Mouse (Mus musculus) inflammation-experienced regulatory T-cells, adult 6 months (primary cell): ENCODE measurements around the gene Wdr72. TPM values are rescaled to one million over a fixed set of nuclear protein-coding genes. Genes with fewer than 3 reads are reported as not detected.

ENCODE experiments used
- ATAC-seq: one replicate; pipeline ENCODE4 v1.8.0; 2017
- polyA plus RNA-seq, 3 experiments: library from polyadenylated mRNA; unstranded; fragments of 100-300 nt; shearing (Covaris generic); gene quantifications; one replicate each; pipeline ENCODE4 v1.2.1; 2017

The Wdr72 gene
- polyA plus RNA-seq, 3 experiments from 2014 or later = not detected

DNA sequence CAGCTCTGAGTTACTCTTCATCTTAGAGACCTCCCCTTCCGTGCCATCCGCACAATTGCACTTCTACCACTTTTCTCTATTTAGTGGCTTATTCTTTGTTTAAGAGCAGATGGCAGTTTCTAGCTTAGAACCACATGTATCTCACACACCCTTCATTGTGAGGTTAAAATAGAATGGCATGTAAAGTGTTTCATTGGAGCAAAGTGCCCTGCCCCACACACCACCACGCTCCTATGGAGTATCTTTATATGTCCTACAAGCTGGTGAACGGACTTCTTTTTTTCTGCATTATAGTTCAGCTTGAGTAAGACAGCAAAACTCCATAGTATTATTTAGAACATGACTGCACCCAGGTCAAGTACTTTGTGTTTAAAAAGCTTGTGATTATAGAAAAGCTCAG lies 137.9 kb downstream of the Wdr72 start:
- ATAC-seq = no peak

DNA sequence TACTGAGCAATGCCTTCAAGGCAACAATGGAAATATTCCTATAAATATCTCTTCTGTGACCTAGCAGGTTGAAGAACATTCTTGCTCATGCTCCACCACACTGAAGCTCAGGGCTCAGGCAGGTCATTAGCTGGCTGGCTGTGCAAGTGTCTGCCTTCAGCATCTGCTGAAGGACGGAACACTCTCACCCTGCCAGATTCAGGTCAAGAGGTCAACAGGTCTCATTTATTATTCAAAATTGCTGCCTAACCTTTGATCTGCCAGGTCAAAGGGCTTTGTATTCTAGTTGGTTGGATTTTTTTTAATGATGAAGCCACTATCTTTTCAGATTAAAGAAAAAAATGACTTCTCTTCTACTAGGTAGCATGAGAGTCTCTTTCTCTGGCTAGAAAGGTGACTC lies 139.3 kb downstream of the Wdr72 start:
- no peak for ATAC-seq

- no peak for ATAC-seq
Observed at GRCm38 (mm10) chr9:74250522-74250921, 140.4 kb downstream of the Wdr72 start.

- no peak for ATAC-seq
Observed at GRCm38 (mm10) chr9:74258389-74258788, 148.2 kb downstream of the Wdr72 start.

DNA sequence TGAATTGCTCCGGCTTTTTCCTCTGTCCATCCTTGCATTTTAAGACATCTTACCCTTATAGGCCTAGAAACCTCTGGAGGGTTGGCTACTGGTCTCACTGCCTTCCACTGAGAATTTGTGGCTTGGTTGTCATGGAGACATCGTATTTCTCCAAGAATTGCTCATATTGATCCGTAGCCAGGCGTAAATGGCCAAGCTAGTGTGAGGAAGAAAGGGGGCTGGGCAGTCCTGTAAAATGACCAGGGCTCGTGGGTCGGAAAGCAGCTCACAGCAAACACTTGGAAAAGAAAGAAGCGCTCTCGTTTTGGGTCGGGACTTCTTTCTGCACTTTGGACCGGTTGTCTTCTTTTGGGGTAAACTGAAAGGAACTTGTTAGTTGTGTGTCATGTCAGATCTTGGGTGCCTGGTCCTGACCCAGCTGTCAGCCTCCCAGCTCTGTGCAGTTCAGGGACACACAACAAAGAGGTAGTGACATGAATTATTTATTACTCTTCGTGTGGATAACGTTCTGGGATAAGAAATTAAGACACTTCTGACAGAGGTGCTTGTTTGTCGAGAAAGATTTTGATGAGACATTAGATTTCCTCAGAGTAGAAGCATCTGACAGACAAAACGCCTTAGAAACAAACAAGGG lies 167.7 kb downstream of the Wdr72 start:
- no peak for ATAC-seq

- no peak for ATAC-seq
Observed at GRCm38 (mm10) chr9:74282072-74282471, 171.9 kb downstream of the Wdr72 start.

DNA sequence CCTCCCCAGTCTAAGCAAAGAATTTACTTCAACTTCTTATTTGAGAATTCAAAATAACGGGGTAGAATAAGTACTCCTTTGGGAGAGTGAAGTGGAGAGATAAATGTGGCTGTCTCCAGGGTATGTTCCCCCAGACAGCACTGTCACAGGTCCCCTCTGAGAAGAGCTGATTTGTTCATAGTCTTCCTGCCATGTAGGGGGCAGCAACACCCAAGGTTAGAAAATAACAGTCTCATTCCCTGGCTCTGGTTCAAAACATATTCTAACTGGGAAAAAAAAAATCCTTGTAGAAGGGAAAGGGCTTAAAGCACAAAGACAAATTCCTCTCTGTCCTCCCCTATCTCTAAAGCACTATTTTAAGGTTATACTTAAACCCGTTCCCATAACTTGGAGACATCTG lies 176.1 kb downstream of the Wdr72 start:
- no peak for ATAC-seq

- no peak for ATAC-seq
Observed at GRCm38 (mm10) chr9:74294479-74294878, 184.3 kb downstream of the Wdr72 start.

- ATAC-seq = no peak
Observed at GRCm38 (mm10) chr9:74318771-74319170, 208.6 kb downstream of the Wdr72 start.

- no peak for ATAC-seq
Observed at GRCm38 (mm10) chr9:74324089-74324924, 214.2 kb downstream of the Wdr72 start.

- no peak for ATAC-seq
Observed at GRCm38 (mm10) chr9:74324925-74325295, 214.8 kb downstream of the Wdr72 start.

DNA sequence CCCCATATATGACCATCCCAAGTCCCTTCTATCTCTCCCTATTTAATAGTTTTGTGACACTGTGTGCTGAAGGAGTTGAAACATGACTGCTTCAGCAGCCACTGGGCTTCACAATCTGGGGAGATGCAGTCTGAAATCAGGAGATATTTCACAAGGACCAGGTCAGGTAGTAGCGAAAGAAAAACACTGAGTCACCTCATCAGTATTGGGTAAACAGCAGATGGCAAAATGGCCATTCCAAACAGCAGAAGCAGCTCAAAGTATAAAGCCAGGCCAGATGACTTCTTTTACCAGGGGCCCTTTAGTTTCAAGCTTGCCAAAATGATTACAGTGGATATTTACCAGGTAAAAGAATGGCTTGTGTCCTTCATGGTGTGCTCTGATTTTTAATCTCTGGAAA lies 215.8 kb downstream of the Wdr72 start:
- ATAC-seq = no peak

DNA sequence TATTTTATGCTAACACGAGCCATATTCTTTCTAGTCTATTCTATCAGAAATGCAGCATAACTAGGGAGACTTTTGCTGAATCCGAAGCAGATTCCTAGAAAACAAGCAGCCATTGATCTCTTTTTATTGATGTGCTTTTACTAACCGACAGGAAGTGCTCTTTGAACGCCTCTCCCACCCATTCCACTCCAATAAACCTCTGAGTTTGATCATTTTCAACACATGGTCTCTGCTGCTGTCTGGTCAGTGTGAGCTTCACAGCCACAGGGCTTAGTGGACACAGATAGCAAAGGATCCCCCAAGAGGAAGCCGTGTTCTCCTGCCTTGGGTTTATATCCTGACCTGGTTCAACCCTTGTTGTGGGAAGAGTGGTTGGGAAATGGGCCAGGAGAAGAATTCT lies 218.7 kb downstream of the Wdr72 start:
- no peak for ATAC-seq

GRCm38 (mm10) chr9:74330706-74331495 lies 220.7 kb downstream of the Wdr72 start:
- no peak for ATAC-seq

DNA sequence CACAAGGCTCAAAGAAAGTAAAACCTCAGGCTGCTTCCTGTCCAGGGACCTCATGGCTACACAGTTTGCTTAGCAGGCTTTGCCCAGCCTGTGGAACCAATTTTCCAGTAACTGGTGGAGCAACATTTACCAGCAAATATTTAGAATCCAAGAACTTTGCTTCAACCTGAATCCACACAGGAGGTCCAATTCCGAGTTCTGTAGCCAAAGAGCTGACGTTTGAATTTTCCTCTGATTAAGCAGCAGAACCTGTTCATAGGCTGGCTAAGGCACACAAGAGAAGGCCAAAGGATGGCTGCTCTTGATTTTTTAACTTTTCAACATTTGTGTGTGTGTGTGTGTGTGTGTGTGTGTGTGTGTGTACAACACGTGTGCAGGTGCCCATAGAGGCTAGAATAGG lies 222.2 kb downstream of the Wdr72 start:
- ATAC-seq = no peak

Other genes with a start within 250 kb of the Wdr72 start
- not detected for gene Unc13c, start 141.4 kb upstream of the Wdr72 start, polyA plus RNA-seq